Mouse (Mus musculus): Measurements from ENCODE around the gene Nudt13. TPM values are rescaled to one million over a fixed set of nuclear protein-coding genes. Genes with fewer than 3 reads are reported as not detected.

Nudt13 gene
- polyA plus RNA-seq, 1 experiment from 2014 or later: 15.7 TPM

DNA sequence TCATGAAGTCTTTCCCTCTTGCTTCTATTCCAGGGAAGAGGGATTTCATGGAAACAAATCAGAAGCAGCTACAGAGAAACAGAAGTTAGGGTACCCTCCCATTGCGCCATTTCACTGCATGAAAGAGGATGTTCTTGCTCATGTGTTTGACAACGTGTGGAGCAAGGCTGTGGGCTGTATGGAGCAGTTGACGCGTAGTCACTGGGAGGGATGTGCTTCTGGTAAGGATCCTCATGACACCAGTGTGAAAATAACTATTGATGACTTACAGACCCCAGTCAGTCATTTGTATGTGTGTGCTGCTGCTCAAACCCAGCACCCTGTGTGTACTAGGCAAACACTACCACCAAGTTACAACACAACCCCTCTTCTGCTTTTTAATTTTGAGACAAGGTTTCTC is 68.7 kb downstream of the Nudt13 start:
- Histone ChIP-seq H3K4me2 (ENCODE audit: low read depth, low read length) (no peak overlapping the region), H3K4me1 (ENCODE audit: control insufficient read depth, insufficient read depth, low read length) (no peaks in the 10 kb centered on the region), H3K9ac (ENCODE audit: low read depth, low read length) (no peak overlapping the region), H3K27me3 (replicated peaks; ENCODE audit: control insufficient read depth, insufficient read depth, low read length) (no peaks in the 10 kb centered on the region), H3K27ac (ENCODE audit: low read length) (no peak overlapping the region), H3K4me3 (ENCODE audit: low read length) (no peak overlapping the region), H3K36me3 (ENCODE audit: control insufficient read depth, insufficient read depth, low read length) (peaks cover 16% of the 10 kb centered on the region; the same call in 1 of the 2 replicates), H3K9me3 (ENCODE audit: control insufficient read depth, low read length) (no peaks in the 10 kb centered on the region)
- 93% methylated on average over 4 of the region's 4 CpGs for WGBS
- ATAC-seq: no peak

Other genes starting within 250 kb of the Nudt13 start
- 20.2 and 21.5 TPM in 2 replicates for gene Saysd1, start 156.2 kb upstream of the Nudt13 start, polyA plus RNA-seq (2015; fragmentation: Nextera tagmentation; extraction: Ambion mirVana)
- 10.7 and 10.9 TPM in 2 replicates for gene Kcnk5, start 112.9 kb upstream of the Nudt13 start, polyA plus RNA-seq (2015; fragmentation: Nextera tagmentation; extraction: Ambion mirVana)
- gene Kcnk16, start 25.5 kb upstream of the Nudt13 start, polyA plus RNA-seq (2015; fragmentation: Nextera tagmentation; extraction: Ambion mirVana): 5.6 and 5.7 TPM in 2 replicates
- gene Ecd, start 53.4 kb downstream of the Nudt13 start, polyA plus RNA-seq (2015; fragmentation: Nextera tagmentation; extraction: Ambion mirVana): 42.5 and 46.9 TPM in 2 replicates
- gene Fam149b, start 53.5 kb downstream of the Nudt13 start, polyA plus RNA-seq (2015; fragmentation: Nextera tagmentation; extraction: Ambion mirVana): 24.8 and 25.6 TPM in 2 replicates
- 99.2 and 119 TPM in 2 replicates for gene Dnajc9, start 94.2 kb downstream of the Nudt13 start, polyA plus RNA-seq (2015; fragmentation: Nextera tagmentation; extraction: Ambion mirVana)
- 97.6 and 100 TPM in 2 replicates for gene Mrps16, start 98.9 kb downstream of the Nudt13 start, polyA plus RNA-seq (2015; fragmentation: Nextera tagmentation; extraction: Ambion mirVana)
- 0.12 and 0.18 TPM in 2 replicates for gene Cfap70, start 157.5 kb downstream of the Nudt13 start, polyA plus RNA-seq (2015; fragmentation: Nextera tagmentation; extraction: Ambion mirVana)
- gene Anxa7, start 185.4 kb downstream of the Nudt13 start, polyA plus RNA-seq (2015; fragmentation: Nextera tagmentation; extraction: Ambion mirVana): 45.9 TPM in 2 replicates
- gene Mss51, start 202.2 kb downstream of the Nudt13 start, polyA plus RNA-seq (2015; fragmentation: Nextera tagmentation; extraction: Ambion mirVana): 0.45 and 0.65 TPM in 2 replicates

Data from intestine, embryonic 16.5 days (tissue).